Mouse (Mus musculus) CH12.LX (cell line): ENCODE measurements around the gene Chrm4. TPM values are rescaled to one million over a fixed set of nuclear protein-coding genes. Genes with fewer than 3 reads are reported as not detected.
A peak's percentile ranks its signal among the peaks of the same experiment; 100 is the strongest.

Experiments used
- DNase-seq: peaks from one replicate; pipeline ENCODE4 v3.0.0-alpha.2; 2013; ENCODE audit errors: extremely low read depth
- H3K27ac ChIP-seq: 2 replicates; pipeline ENCODE4 v1.5.1; 2012; ENCODE audit warnings: low read depth, mild to moderate bottlenecking, control low read depth, moderate library complexity; ENCODE audit not compliant: insufficient read depth
- H3K27me3 ChIP-seq: replicated peaks from 2 replicates; pipeline ENCODE3; 2012; ENCODE audit warnings: inconsistent platforms
- H3K36me3 ChIP-seq, 2 experiments: replicated peaks in 1 of 2; 2 replicates each; pipeline versions ENCODE3 to v1.6.1; 2012; ENCODE audit warnings: inconsistent platforms in 1 of 2, low read length in 1 of 2, mild to moderate bottlenecking in 1 of 2, mixed read lengths in 1 of 2, moderate library complexity in 1 of 2; ENCODE audit not compliant: control insufficient read depth in 1 of 2, insufficient read depth in 1 of 2
- H3K4me1 ChIP-seq, 2 experiments: 2 replicates each; pipeline ENCODE4 v1.6.1; 2012; ENCODE audit warnings: inconsistent platforms in 1 of 2, moderate library complexity in 1 of 2; ENCODE audit not compliant: insufficient read depth in 2 of 2, control insufficient read depth in 1 of 2
- H3K4me2 ChIP-seq: 2 replicates; pipeline ENCODE4 v1.6.1; 2012; ENCODE audit warnings: low read depth, mild to moderate bottlenecking, control low read depth; ENCODE audit not compliant: poor library complexity, insufficient read depth, severe bottlenecking
- H3K4me3 ChIP-seq, 3 experiments: fragments of 150-350 bp in 1 of 3; sonication (generic) in 1 of 3; replicated peaks in 1 of 3; 2 replicates each; pipeline versions ENCODE3 to v1.5.1; 2011 to 2012; ENCODE audit warnings: low read depth in 2 of 3, low read length in 2 of 3, mild to moderate bottlenecking in 2 of 3, moderate library complexity in 2 of 3, control low read depth in 1 of 3, improper control_type of control experiment in 1 of 3, inconsistent platforms in 1 of 3, mixed read lengths in 1 of 3; ENCODE audit not compliant: poor library complexity in 1 of 3
- H3K79me2 ChIP-seq: replicated peaks from 2 replicates; pipeline ENCODE4 v1.6.1; 2012; ENCODE audit warnings: mild to moderate bottlenecking, moderate library complexity; ENCODE audit not compliant: control insufficient read depth, poor library complexity, insufficient read depth, severe bottlenecking; ENCODE audit errors: extremely low read depth
- H3K9ac ChIP-seq: 2 replicates; pipeline ENCODE4 v1.6.1; 2012; ENCODE audit warnings: low read depth, mild to moderate bottlenecking, control low read depth, moderate library complexity; ENCODE audit not compliant: insufficient read depth
- H3K9me3 ChIP-seq: replicated peaks from 2 replicates; pipeline ENCODE3; 2012; ENCODE audit warnings: low read length, inconsistent platforms, mixed read lengths
- CHD2 ChIP-seq: IDR thresholded peaks from 2 replicates; pipeline ENCODE4 v1.6.1; 2011; ENCODE audit warnings: low read length, improper control_type of control experiment
- CTCF ChIP-seq, 2 experiments: IDR thresholded peaks in 1 of 2; conservative IDR thresholded peaks in 1 of 2; 2 replicates each; pipeline ENCODE4 v1.5.1; 2011 to 2012; ENCODE audit warnings: low read depth in 2 of 2, low read length in 2 of 2, improper control_type of control experiment in 1 of 2, inconsistent platforms in 1 of 2, mild to moderate bottlenecking in 1 of 2, moderate library complexity in 1 of 2
- E2F4 ChIP-seq: IDR thresholded peaks from 2 replicates; pipeline ENCODE4 v1.6.1; 2011; ENCODE audit warnings: low read depth, low read length, improper control_type of control experiment; ENCODE audit not compliant: insufficient replicate concordance
- ELF1 ChIP-seq: IDR thresholded peaks from 2 replicates; pipeline ENCODE4 v1.6.1; 2014; ENCODE audit warnings: low read depth, mild to moderate bottlenecking, inconsistent platforms, low read length, improper control_type of control experiment
- EP300 ChIP-seq: IDR thresholded peaks from 2 replicates; pipeline ENCODE4 v1.6.1; 2011; ENCODE audit warnings: low read length, improper control_type of control experiment
- ETS1 ChIP-seq: conservative IDR thresholded peaks from 2 replicates; pipeline ENCODE4 v1.6.1; 2012; ENCODE audit warnings: low read depth, mild to moderate bottlenecking, inconsistent platforms, low read length, improper control_type of control experiment, moderate library complexity
- GABPA ChIP-seq: IDR thresholded peaks from 2 replicates; pipeline ENCODE4 v1.6.1; 2012; ENCODE audit warnings: low read depth, low read length, improper control_type of control experiment, inconsistent platforms; ENCODE audit not compliant: insufficient replicate concordance
- IRF4 ChIP-seq: IDR thresholded peaks from 2 replicates; pipeline ENCODE4 v1.6.1; 2014; ENCODE audit warnings: low read depth, mild to moderate bottlenecking, inconsistent platforms, low read length, improper control_type of control experiment
- JUN ChIP-seq: IDR thresholded peaks from 2 replicates; pipeline ENCODE4 v1.6.1; 2011; ENCODE audit warnings: low read depth, mild to moderate bottlenecking, low read length, improper control_type of control experiment, moderate library complexity; ENCODE audit not compliant: insufficient read depth
- MAFK ChIP-seq: IDR thresholded peaks from 2 replicates; pipeline ENCODE4 v1.6.1; 2011; ENCODE audit warnings: low read length, improper control_type of control experiment; ENCODE audit not compliant: insufficient replicate concordance
- MAX ChIP-seq: IDR thresholded peaks from 2 replicates; pipeline ENCODE4 v1.6.1; 2011; ENCODE audit warnings: low read length, improper control_type of control experiment
- MEF2A ChIP-seq: IDR thresholded peaks from 2 replicates; pipeline ENCODE4 v1.6.1; 2014; ENCODE audit warnings: low read depth, mild to moderate bottlenecking, inconsistent platforms, low read length, improper control_type of control experiment, borderline replicate concordance
- MXI1 ChIP-seq: IDR thresholded peaks from 2 replicates; pipeline ENCODE4 v1.6.1; 2011; ENCODE audit warnings: mild to moderate bottlenecking, low read depth, low read length, improper control_type of control experiment
- POLR2AphosphoS2 ChIP-seq: IDR thresholded peaks from 2 replicates; pipeline ENCODE4 v1.6.1; 2011; ENCODE audit warnings: low read depth, low read length, improper control_type of control experiment
- SMC3 ChIP-seq: IDR thresholded peaks from 2 replicates; pipeline ENCODE4 v1.6.1; 2011; ENCODE audit warnings: low read depth, low read length, improper control_type of control experiment
- TBP ChIP-seq: conservative IDR thresholded peaks from 2 replicates; pipeline ENCODE4 v1.6.1; 2011; ENCODE audit warnings: low read depth, low read length, improper control_type of control experiment
- TCF12 ChIP-seq: IDR thresholded peaks from 2 replicates; pipeline ENCODE4 v1.6.1; 2014; ENCODE audit warnings: low read depth, mild to moderate bottlenecking, inconsistent platforms, low read length, improper control_type of control experiment
- UBTF ChIP-seq: IDR thresholded peaks from 2 replicates; pipeline ENCODE4 v1.6.1; 2012; ENCODE audit warnings: low read depth, mild to moderate bottlenecking, inconsistent platforms, low read length, improper control_type of control experiment, moderate library complexity
- USF2 ChIP-seq: conservative IDR thresholded peaks from 2 replicates; pipeline ENCODE4 v1.6.1; 2011; ENCODE audit warnings: low read depth, low read length, improper control_type of control experiment
- dilution Hi-C: fragments of 300-500 bp; cut with MboI; formaldehyde crosslinking; loops from 2 replicates; pipeline ENCODE4 v1.14.3; 2020; ENCODE audit warnings: low sequenced_read_pairs; ENCODE audit not compliant: extremely low pct_unique_long_range_greater_than_20kb, extremely low pct_ligation_motif_present
- in situ Hi-C: fragments of 300-500 bp; cut with MboI; formaldehyde crosslinking; loops from 3 replicates; pipeline ENCODE4 v1.14.3; 2019; ENCODE audit warnings: low sequenced_read_pairs, low pct_ligation_motif_present, low pct_unique_long_range_greater_than_20kb, mixed read lengths
- polyA plus RNA-seq: library from polyadenylated mRNA; unstranded; fragments of >175 nt; gene quantifications from 2 replicates; pipeline ENCODE4 v1.2.1, GENCODE M21; 2012; ENCODE audit warnings: low read depth; ENCODE audit not compliant: insufficient read length
- total RNA-seq, 2 experiments: library from RNA; depleted of rRNA; stranded (reverse); fragments of 300-350 nt in 1 of 2; fragments of >200 nt in 1 of 2; gene quantifications; 2 replicates each; pipeline ENCODE4 v1.2.3; 2012 to 2014

Gene Chrm4
- total and polyA plus RNA-seq, 3 experiments: 10.0 to 15.1 (median 14.4) TPM

GRCm38 (mm10) chr2:91939303-91939935 lies 12.4 kb downstream of the Chrm4 start:
- H3K9ac ChIP-seq: no peak overlapping the region
- dilution Hi-C loops (no loop called here), in situ Hi-C loops (no loop called here)
- peaks cover 2% of the 10 kb centered on the region in 2 experiments; a peak in 3 of 4 replicates for H3K4me1 ChIP-seq
- no peak overlapping the region for H3K27ac ChIP-seq
- TF ChIP-seq POLR2AphosphoS2 (no peak), EP300 (no peak), TBP (no peak), CHD2 (no peak), USF2 (no peak), GABPA (no peak), TCF12 (no peak), MXI1 (no peak), MAFK (no peak), IRF4 (no peak), MEF2A (no peak), JUN (no peak), ETS1 (no peak), MAX (no peak), UBTF (no peak)
- peaks cover 74 to 96% of the 10 kb centered on the region in 2 experiments for H3K36me3 ChIP-seq
- no peak overlapping the region for H3K4me3 ChIP-seq
- no peaks in the 10 kb centered on the region for H3K79me2 ChIP-seq
- H3K9me3 ChIP-seq: no peaks in the 10 kb centered on the region
- H3K4me2 ChIP-seq: no peak overlapping the region
- H3K27me3 ChIP-seq: no peaks in the 10 kb centered on the region
- no peak for DNase-seq

DNA sequence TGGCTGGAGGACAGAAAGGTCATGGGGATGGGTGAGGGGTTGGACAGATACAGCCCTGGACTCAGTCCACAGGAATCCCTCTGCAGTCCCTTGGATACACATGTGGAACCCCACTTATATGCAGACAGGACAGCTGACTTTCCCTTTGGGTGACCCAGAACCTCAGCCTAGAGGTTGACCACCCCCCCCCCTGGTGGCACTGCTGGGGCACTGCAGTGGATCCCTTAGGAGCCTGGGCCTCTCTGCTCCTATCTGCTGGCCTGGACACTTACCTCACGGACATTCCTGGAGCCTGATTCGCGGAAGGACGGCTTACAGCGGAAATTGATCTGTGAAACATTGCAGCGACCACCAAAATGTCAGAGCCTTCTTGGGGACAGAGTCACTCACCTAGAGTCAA lies 15.3 kb downstream of the Chrm4 start:
- no peak overlapping the region for H3K4me3 ChIP-seq
- H3K4me1 ChIP-seq: peaks cover 6 to 30% of the 10 kb centered on the region in 2 experiments; a peak in 3 of 4 replicates
- no peak for DNase-seq
- no peaks in the 10 kb centered on the region for H3K79me2 ChIP-seq
- no peak overlapping the region for H3K27ac ChIP-seq
- in situ Hi-C loops (loop anchor here (5.0 kb wide), 1 partner anchor 45 kb away; no protein-coding TSS in a partner anchor), dilution Hi-C loops (no loop called here)
- H3K27me3 ChIP-seq: no peaks in the 10 kb centered on the region
- no peak overlapping the region for H3K4me2 ChIP-seq
- no peaks in the 10 kb centered on the region for H3K9me3 ChIP-seq
- H3K9ac ChIP-seq: no peak overlapping the region
- TF ChIP-seq CTCF (conservative IDR thresholded peaks at IDR 0.05 in 1 of 2, IDR thresholded peaks at IDR 0.05 in 1 of 2; ENCODE audit: low read depth in 2 of 2, low read length in 2 of 2) (peak; percentile 44 to 52; a peak in 3 of 4 replicates), E2F4 (no peak), ELF1 (no peak), SMC3 (peak; percentile 10; the same call in 1 of the 2 replicates), MXI1 (no peak)
- H3K36me3 ChIP-seq: peaks cover 53 to 93% of the 10 kb centered on the region in 2 experiments
